Mouse (Mus musculus) CH12.LX (cell line): Measurements from ENCODE around the gene Frzb. TPM values are rescaled to one million over a fixed set of nuclear protein-coding genes. Genes with fewer than 3 reads are reported as not detected.

Experiments used
- DNase-seq: peaks from one replicate; pipeline ENCODE4 v3.0.0-alpha.2; 2013; ENCODE audit errors: extremely low read depth
- H3K27ac ChIP-seq: 2 replicates; pipeline ENCODE4 v1.5.1; 2012; ENCODE audit warnings: low read depth, mild to moderate bottlenecking, control low read depth, moderate library complexity; ENCODE audit not compliant: insufficient read depth
- H3K27me3 ChIP-seq: replicated peaks from 2 replicates; pipeline ENCODE3; 2012; ENCODE audit warnings: inconsistent platforms
- H3K36me3 ChIP-seq, 2 experiments: replicated peaks in 1 of 2; 2 replicates each; pipeline versions ENCODE3 to v1.6.1; 2012; ENCODE audit warnings: inconsistent platforms in 1 of 2, low read length in 1 of 2, mild to moderate bottlenecking in 1 of 2, mixed read lengths in 1 of 2, moderate library complexity in 1 of 2; ENCODE audit not compliant: control insufficient read depth in 1 of 2, insufficient read depth in 1 of 2
- H3K4me1 ChIP-seq, 2 experiments: 2 replicates each; pipeline ENCODE4 v1.6.1; 2012; ENCODE audit warnings: inconsistent platforms in 1 of 2, moderate library complexity in 1 of 2; ENCODE audit not compliant: insufficient read depth in 2 of 2, control insufficient read depth in 1 of 2
- H3K4me2 ChIP-seq: 2 replicates; pipeline ENCODE4 v1.6.1; 2012; ENCODE audit warnings: low read depth, mild to moderate bottlenecking, control low read depth; ENCODE audit not compliant: poor library complexity, insufficient read depth, severe bottlenecking
- H3K4me3 ChIP-seq, 3 experiments: fragments of 150-350 bp in 1 of 3; sonication (generic) in 1 of 3; replicated peaks in 1 of 3; 2 replicates each; pipeline versions ENCODE3 to v1.5.1; 2011 to 2012; ENCODE audit warnings: low read depth in 2 of 3, low read length in 2 of 3, mild to moderate bottlenecking in 2 of 3, moderate library complexity in 2 of 3, control low read depth in 1 of 3, improper control_type of control experiment in 1 of 3, inconsistent platforms in 1 of 3, mixed read lengths in 1 of 3; ENCODE audit not compliant: poor library complexity in 1 of 3
- H3K79me2 ChIP-seq: replicated peaks from 2 replicates; pipeline ENCODE4 v1.6.1; 2012; ENCODE audit warnings: mild to moderate bottlenecking, moderate library complexity; ENCODE audit not compliant: control insufficient read depth, poor library complexity, insufficient read depth, severe bottlenecking; ENCODE audit errors: extremely low read depth
- H3K9ac ChIP-seq: 2 replicates; pipeline ENCODE4 v1.6.1; 2012; ENCODE audit warnings: low read depth, mild to moderate bottlenecking, control low read depth, moderate library complexity; ENCODE audit not compliant: insufficient read depth
- H3K9me3 ChIP-seq: replicated peaks from 2 replicates; pipeline ENCODE3; 2012; ENCODE audit warnings: low read length, inconsistent platforms, mixed read lengths
- E2F4 ChIP-seq: IDR thresholded peaks from 2 replicates; pipeline ENCODE4 v1.6.1; 2011; ENCODE audit warnings: low read depth, low read length, improper control_type of control experiment; ENCODE audit not compliant: insufficient replicate concordance
- ELF1 ChIP-seq: IDR thresholded peaks from 2 replicates; pipeline ENCODE4 v1.6.1; 2014; ENCODE audit warnings: low read depth, mild to moderate bottlenecking, inconsistent platforms, low read length, improper control_type of control experiment
- ETS1 ChIP-seq: conservative IDR thresholded peaks from 2 replicates; pipeline ENCODE4 v1.6.1; 2012; ENCODE audit warnings: low read depth, mild to moderate bottlenecking, inconsistent platforms, low read length, improper control_type of control experiment, moderate library complexity
- GABPA ChIP-seq: IDR thresholded peaks from 2 replicates; pipeline ENCODE4 v1.6.1; 2012; ENCODE audit warnings: low read depth, low read length, improper control_type of control experiment, inconsistent platforms; ENCODE audit not compliant: insufficient replicate concordance
- HCFC1 ChIP-seq: IDR thresholded peaks from 2 replicates; pipeline ENCODE4 v1.6.1; 2012; ENCODE audit warnings: low read depth, mild to moderate bottlenecking, inconsistent platforms, low read length, improper control_type of control experiment
- IRF4 ChIP-seq: IDR thresholded peaks from 2 replicates; pipeline ENCODE4 v1.6.1; 2014; ENCODE audit warnings: low read depth, mild to moderate bottlenecking, inconsistent platforms, low read length, improper control_type of control experiment
- JUN ChIP-seq: IDR thresholded peaks from 2 replicates; pipeline ENCODE4 v1.6.1; 2011; ENCODE audit warnings: low read depth, mild to moderate bottlenecking, low read length, improper control_type of control experiment, moderate library complexity; ENCODE audit not compliant: insufficient read depth
- MAFK ChIP-seq: IDR thresholded peaks from 2 replicates; pipeline ENCODE4 v1.6.1; 2011; ENCODE audit warnings: low read length, improper control_type of control experiment; ENCODE audit not compliant: insufficient replicate concordance
- MAZ ChIP-seq: IDR thresholded peaks from 2 replicates; pipeline ENCODE4 v1.6.1; 2012; ENCODE audit warnings: low read depth, mild to moderate bottlenecking, inconsistent platforms, low read length, improper control_type of control experiment, moderate library complexity
- MEF2A ChIP-seq: IDR thresholded peaks from 2 replicates; pipeline ENCODE4 v1.6.1; 2014; ENCODE audit warnings: low read depth, mild to moderate bottlenecking, inconsistent platforms, low read length, improper control_type of control experiment, borderline replicate concordance
- MXI1 ChIP-seq: IDR thresholded peaks from 2 replicates; pipeline ENCODE4 v1.6.1; 2011; ENCODE audit warnings: mild to moderate bottlenecking, low read depth, low read length, improper control_type of control experiment
- NELFE ChIP-seq: IDR thresholded peaks from 2 replicates; pipeline ENCODE4 v1.6.1; 2011; ENCODE audit warnings: low read depth, low read length, improper control_type of control experiment
- POLR2A ChIP-seq: IDR thresholded peaks from 2 replicates; pipeline ENCODE4 v1.6.1; 2011; ENCODE audit warnings: low read depth, mild to moderate bottlenecking, improper control_type of control experiment, low read length
- POLR2AphosphoS2 ChIP-seq: IDR thresholded peaks from 2 replicates; pipeline ENCODE4 v1.6.1; 2011; ENCODE audit warnings: low read depth, low read length, improper control_type of control experiment
- USF1 ChIP-seq: IDR thresholded peaks from 2 replicates; pipeline ENCODE4 v1.6.1; 2014; ENCODE audit warnings: low read depth, mild to moderate bottlenecking, inconsistent platforms, low read length, improper control_type of control experiment
- ZKSCAN1 ChIP-seq: IDR thresholded peaks from 2 replicates; pipeline ENCODE4 v1.6.1; 2012; ENCODE audit warnings: low read depth, inconsistent platforms, low read length, improper control_type of control experiment, borderline replicate concordance
- ZMIZ1 ChIP-seq: IDR thresholded peaks from 2 replicates; pipeline ENCODE4 v1.6.1; 2012; ENCODE audit warnings: low read depth, mild to moderate bottlenecking, inconsistent platforms, low read length, improper control_type of control experiment
- dilution Hi-C: fragments of 300-500 bp; cut with MboI; formaldehyde crosslinking; loops from 2 replicates; pipeline ENCODE4 v1.14.3; 2020; ENCODE audit warnings: low sequenced_read_pairs; ENCODE audit not compliant: extremely low pct_unique_long_range_greater_than_20kb, extremely low pct_ligation_motif_present
- in situ Hi-C: fragments of 300-500 bp; cut with MboI; formaldehyde crosslinking; loops from 3 replicates; pipeline ENCODE4 v1.14.3; 2019; ENCODE audit warnings: low sequenced_read_pairs, low pct_ligation_motif_present, low pct_unique_long_range_greater_than_20kb, mixed read lengths
- polyA plus RNA-seq: library from polyadenylated mRNA; unstranded; fragments of >175 nt; gene quantifications from 2 replicates; pipeline ENCODE4 v1.2.1, GENCODE M21; 2012; ENCODE audit warnings: low read depth; ENCODE audit not compliant: insufficient read length
- total RNA-seq, 2 experiments: library from RNA; depleted of rRNA; stranded (reverse); fragments of 300-350 nt in 1 of 2; fragments of >200 nt in 1 of 2; gene quantifications; 2 replicates each; pipeline ENCODE4 v1.2.3; 2012 to 2014

Gene Frzb
- total and polyA plus RNA-seq, 3 experiments = not detected

- no peak for TF ChIP-seq ELF1
- TF ChIP-seq ZKSCAN1 = no peak
- no peak for TF ChIP-seq POLR2A
- no peak for TF ChIP-seq JUN
- no peak for TF ChIP-seq HCFC1
- no peak for TF ChIP-seq IRF4
- no peak for TF ChIP-seq MAFK
- no peak for TF ChIP-seq MEF2A
- TF ChIP-seq MXI1 = no peak
- TF ChIP-seq POLR2AphosphoS2 = no peak
- no peak for TF ChIP-seq E2F4
- TF ChIP-seq NELFE = no peak
- no peak for TF ChIP-seq ZMIZ1
- TF ChIP-seq, all 38 proteins: peak for 0
- H3K9ac ChIP-seq = no peak overlapping the region
- no peaks in the 10 kb centered on the region for H3K36me3 ChIP-seq
- DNase-seq = no peak
- H3K79me2 ChIP-seq = no peaks in the 10 kb centered on the region
- dilution Hi-C loops = no loop called here
- in situ Hi-C loops = no loop called here
- H3K27ac ChIP-seq = no peak overlapping the region
- H3K4me2 ChIP-seq = no peak overlapping the region
- no peaks in the 10 kb centered on the region for H3K9me3 ChIP-seq
- no peak overlapping the region for H3K4me3 ChIP-seq
- no peaks in the 10 kb centered on the region for H3K27me3 ChIP-seq
- no peaks in the 10 kb centered on the region for H3K4me1 ChIP-seq
Observed at GRCm38 (mm10) chr2:80386255-80386654, 61.2 kb downstream of the Frzb start.

- dilution Hi-C loops (no loop called here), in situ Hi-C loops (no loop called here)
- no peak overlapping the region for H3K4me2 ChIP-seq
- no peak overlapping the region for H3K9ac ChIP-seq
- no peak overlapping the region for H3K4me3 ChIP-seq
- H3K4me1 ChIP-seq = no peaks in the 10 kb centered on the region
- no peaks in the 10 kb centered on the region for H3K27me3 ChIP-seq
- no peak overlapping the region for H3K27ac ChIP-seq
- no peaks in the 10 kb centered on the region for H3K36me3 ChIP-seq
- H3K79me2 ChIP-seq = no peaks in the 10 kb centered on the region
- no peak for TF ChIP-seq MAZ
- DNase-seq = no peak
- no peaks in the 10 kb centered on the region for H3K9me3 ChIP-seq
Observed at GRCm38 (mm10) chr2:80384447-80384846, 63.0 kb downstream of the Frzb start.

GRCm38 (mm10) chr2:80379848-80380247 lies 67.6 kb downstream of the Frzb start:
- dilution Hi-C loops = no loop called here
- Histone ChIP-seq H3K27ac (no peak overlapping the region), H3K9me3 (peaks cover 5% of the 10 kb centered on the region), H3K4me1 (peaks cover 0 to 4% of the 10 kb centered on the region in 2 experiments; a peak in 1 of 4 replicates), H3K79me2 (no peaks in the 10 kb centered on the region), H3K4me3 (no peak overlapping the region), H3K4me2 (no peak overlapping the region), H3K36me3 (no peaks in the 10 kb centered on the region), H3K9ac (no peak overlapping the region), H3K27me3 (no peaks in the 10 kb centered on the region)
- TF ChIP-seq ZKSCAN1 (no peak), ETS1 (no peak), USF1 (no peak), GABPA (no peak), POLR2A (no peak)
- in situ Hi-C loops = no loop called here
- no peak for DNase-seq
